Mouse (Mus musculus): ENCODE data around the gene 4833439L19Rik. TPM values are rescaled to one million over a fixed set of nuclear protein-coding genes. Genes with fewer than 3 reads are reported as not detected.

4833439L19Rik gene
- total RNA-seq, 2 experiments from 2014 or later = 134 to 143 TPM

DNA sequence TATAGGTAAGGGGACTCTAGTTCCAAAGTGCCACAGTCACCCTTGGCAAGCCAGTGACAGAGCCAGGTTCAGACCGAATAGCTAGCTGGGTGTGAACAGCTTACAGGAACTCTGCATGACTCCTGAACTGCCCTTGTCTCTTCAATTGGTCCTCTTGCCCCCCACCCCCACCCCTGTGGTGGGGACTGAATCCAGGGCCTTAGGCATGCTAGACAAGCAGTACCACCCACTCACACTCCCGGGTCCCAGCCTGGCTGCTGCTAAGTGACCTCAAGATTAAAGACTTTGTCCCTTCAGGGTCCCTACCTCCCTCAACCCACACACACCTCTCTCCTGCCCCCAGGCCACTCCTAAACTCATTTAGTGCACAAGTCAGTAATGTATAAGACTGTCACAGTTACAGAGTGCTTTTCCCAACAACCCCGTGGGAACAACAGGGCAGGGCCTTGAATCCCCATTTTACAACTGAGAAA is 37.4 kb upstream of the 4833439L19Rik start:
- no peak for TF ChIP-seq CTCF (IDR thresholded peaks at IDR 0.05)
- no peak for DNase-seq (ENCODE audit: extremely low spot score in 1 of 2, low spot score in 2 of 2)
- H3K4me3 ChIP-seq = no peak overlapping the region
- intact Hi-C loops (cut with DNase I) = no loop called here
- no peak overlapping the region for H3K27ac ChIP-seq

DNA sequence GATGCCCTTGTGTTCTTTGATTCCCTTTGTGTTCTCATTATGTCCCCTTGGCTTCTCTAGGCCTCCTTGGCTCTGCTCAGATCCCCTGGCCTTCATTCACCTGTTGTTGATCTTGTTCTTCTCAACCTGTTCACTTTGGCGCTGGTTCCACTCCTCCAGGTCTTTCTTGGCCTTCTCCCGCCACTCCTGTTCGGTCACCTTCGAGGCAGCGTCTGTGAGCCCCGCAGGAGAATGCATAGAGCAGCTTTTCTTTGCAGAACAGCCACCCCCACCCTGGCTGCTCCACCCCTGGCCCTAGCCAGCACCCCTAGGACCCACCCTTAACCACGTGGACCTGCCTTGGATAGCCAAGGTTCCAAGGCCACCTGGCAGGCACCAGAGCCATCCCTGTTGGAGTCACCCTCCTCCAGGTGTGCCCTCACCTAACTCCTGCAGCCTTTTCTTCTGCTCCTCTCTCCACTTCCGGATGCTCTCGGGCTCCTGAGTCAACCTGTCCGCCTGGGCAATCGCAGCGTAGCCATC is 33.4 kb upstream of the 4833439L19Rik start:
- DNase-seq (ENCODE audit: extremely low spot score in 1 of 2, low spot score in 2 of 2) = no peak
- no peak for TF ChIP-seq CTCF (IDR thresholded peaks at IDR 0.05)
- intact Hi-C loops (cut with DNase I) = no loop called here
- H3K4me3 ChIP-seq = no peak overlapping the region
- no peak overlapping the region for H3K27ac ChIP-seq

DNA sequence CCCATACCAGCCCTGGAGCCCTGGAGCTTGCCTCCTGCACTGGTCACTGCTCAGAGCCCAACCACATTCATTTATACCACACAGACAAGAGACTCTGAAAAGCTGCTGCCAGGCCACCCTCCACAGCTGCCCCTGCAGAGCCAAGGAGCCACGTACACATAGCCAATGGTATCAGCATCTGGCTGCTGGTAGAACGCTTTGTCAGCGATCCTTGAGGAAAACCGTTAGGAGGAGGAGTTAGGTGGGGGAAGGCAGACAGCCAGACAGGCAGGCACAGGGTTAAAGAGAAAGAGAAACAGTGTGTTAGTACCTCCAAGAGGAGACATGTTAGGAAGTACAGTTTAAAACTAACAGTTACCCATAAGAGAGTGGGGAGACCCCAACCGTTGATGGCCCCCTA is 31.6 kb upstream of the 4833439L19Rik start:
- intact Hi-C loops (cut with DNase I) = no loop called here
- no peak for DNase-seq (ENCODE audit: extremely low spot score in 1 of 2, low spot score in 2 of 2)
- Histone ChIP-seq H3K4me3 (no peak overlapping the region), H3K27ac (no peak overlapping the region)
- TF ChIP-seq CTCF (IDR thresholded peaks at IDR 0.05) = no peak

DNA sequence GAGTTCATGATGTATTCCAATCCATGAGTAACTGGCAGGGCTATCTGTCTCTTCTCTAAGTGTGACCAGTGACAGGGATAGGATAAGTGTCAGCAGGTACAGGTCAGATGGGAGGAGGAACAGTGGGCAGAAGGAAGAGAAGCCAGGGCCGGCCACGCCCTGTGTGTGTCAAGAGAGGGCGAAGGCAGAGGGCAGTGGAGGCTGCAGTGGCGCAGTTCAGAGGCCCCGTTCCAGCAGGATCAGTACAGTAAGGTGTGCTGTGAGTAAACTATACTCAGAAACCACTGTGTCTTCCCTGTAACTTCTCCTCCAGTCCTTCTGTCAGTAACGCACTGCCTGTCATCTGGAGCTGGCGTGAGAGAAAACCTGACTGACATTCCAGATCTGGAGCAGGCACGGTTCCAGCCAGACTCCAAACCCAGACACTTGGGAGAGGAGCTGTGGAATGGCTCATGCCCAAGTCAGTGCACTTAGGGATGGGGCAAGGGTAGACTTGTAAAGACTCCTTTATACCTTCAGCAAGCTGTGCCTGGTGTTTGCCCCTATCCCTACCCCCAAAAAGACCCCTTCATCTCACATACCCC is 31.0 kb upstream of the 4833439L19Rik start:
- no peak overlapping the region for H3K4me3 ChIP-seq
- DNase-seq (ENCODE audit: extremely low spot score in 1 of 2, low spot score in 2 of 2) = no peak
- TF ChIP-seq CTCF (IDR thresholded peaks at IDR 0.05) = no peak
- H3K27ac ChIP-seq = no peak overlapping the region
- intact Hi-C loops (cut with DNase I) = no loop called here

DNA sequence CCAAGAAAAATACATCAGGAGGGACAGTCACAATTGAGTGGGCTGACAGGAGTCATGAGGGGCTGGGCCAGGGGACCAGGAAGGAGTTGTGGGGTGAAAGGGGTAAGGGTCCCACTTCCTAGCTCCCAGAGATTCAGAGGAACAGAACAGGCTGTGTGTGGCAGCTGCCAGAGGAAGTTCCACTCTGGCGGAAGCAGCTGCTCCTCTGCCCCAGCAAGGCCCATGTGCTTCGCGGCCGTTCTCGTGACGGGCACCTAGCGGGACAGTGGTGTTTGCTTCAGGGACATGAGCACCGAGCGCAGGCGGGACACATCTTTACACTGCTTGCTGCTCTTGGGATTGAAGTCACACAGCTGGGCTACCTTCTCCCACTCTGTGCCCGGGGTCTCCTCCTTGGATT is 28.4 kb upstream of the 4833439L19Rik start:
- no peak for TF ChIP-seq CTCF (IDR thresholded peaks at IDR 0.05)
- Histone ChIP-seq H3K4me3 (no peak overlapping the region), H3K27ac (no peak overlapping the region)
- no peak for DNase-seq (ENCODE audit: extremely low spot score in 1 of 2, low spot score in 2 of 2)
- intact Hi-C loops (cut with DNase I) = no loop called here

DNA sequence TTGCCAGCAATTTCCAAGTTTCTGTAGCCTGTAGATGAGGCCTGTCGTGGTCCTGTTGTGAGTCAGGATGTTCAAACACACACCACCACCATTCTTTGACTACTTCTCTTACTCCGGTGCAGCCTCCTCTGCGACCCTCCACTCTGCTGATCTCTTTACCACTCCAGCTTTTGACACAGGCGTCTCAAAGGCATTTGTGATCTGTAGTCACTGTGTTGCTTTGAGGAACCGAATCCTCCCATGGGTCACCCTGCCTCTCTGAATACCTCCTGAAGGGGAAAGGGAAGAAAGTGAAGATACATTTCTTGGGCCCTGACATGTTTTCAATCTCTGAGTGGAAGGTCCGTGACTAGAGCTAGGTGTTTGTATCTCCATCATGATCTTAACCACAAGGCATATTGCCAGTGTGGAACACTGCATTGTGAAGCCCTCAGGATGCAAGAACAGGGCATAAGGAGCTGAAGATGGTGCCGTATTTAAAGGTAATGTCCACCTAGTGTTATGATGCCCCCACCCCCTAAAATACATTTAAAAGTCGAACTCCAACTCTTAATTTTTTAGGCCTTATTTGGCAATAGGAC is 26.6 kb upstream of the 4833439L19Rik start:
- no peak for DNase-seq (ENCODE audit: extremely low spot score in 1 of 2, low spot score in 2 of 2)
- Histone ChIP-seq H3K4me3 (peak overlapping the region; percentile 89), H3K27ac (no peak overlapping the region)
- no peak for TF ChIP-seq CTCF (IDR thresholded peaks at IDR 0.05)
- intact Hi-C loops (cut with DNase I) = loop anchor here (2.0 kb wide), 1 partner anchor 19 kb away; the partner anchor contains the start of gene Cltb

DNA sequence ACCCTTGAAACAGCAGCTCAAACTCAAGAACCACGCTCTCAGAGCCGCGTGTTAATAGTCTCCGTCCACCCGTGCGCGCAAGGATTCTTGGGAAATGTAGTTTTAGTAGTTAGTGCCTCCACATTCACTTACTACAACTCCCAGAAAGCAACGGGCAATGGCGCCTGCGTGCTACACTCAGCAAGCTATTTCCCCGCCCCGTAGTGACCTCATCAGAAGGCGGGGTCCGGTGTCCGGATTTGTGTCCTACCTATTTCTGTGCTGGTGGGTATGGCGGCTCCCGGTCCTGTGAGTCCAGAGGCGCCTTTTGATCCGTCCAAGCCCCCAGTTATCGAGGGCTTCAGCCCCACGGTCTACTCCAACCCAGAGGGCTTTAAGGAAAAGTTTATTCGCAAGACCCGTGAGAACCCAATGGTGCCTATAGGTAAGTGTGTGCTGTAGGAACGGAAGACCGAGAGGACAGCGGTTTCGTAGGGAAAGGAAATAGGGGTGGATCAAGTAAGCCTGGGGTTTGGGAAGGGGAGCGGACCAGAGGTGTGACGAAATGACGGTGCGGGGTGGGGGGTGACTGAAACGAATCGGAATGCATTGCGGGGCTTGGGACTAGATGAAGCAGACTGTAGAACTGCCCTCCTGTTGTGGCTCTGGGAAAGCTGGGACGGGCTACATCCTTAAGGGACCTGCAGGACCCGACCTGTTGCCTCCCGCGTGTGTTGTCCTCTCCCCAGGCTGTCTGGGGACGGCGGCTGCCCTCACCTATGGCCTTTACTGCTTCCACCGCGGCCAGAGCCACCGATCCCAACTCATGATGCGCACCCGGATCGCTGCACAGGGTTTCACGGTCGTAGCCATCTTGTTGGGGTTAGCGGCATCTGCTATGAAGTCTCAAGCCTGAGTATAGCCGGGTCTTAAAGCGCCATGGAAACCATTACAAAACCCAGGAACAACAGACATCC is 25.0 kb upstream of the 4833439L19Rik start, which contains the start of the genes Nop16 and Higd2a:
TSS of gene Nop16 (minus strand) at position 95 of the 956 bp plus-strand sequence.
TSS of gene Higd2a (plus strand) at position 212 of the 956 bp plus-strand sequence.
- H3K27ac ChIP-seq = peak within 1 kb of the TSS; percentile 95
- intact Hi-C loops (cut with DNase I) = loop anchor here (1.0 to 2.0 kb wide), 4 partner anchors 15 to 31 kb away; partner anchors contain the start of genes Arl10, Cltb and Faf2
- TF ChIP-seq CTCF (IDR thresholded peaks at IDR 0.05) = no peak
- peak; percentile 92 to 96 for DNase-seq (ENCODE audit: extremely low spot score in 1 of 2, low spot score in 2 of 2)
- peak within 1 kb of the TSS; percentile 89 for H3K4me3 ChIP-seq

DNA sequence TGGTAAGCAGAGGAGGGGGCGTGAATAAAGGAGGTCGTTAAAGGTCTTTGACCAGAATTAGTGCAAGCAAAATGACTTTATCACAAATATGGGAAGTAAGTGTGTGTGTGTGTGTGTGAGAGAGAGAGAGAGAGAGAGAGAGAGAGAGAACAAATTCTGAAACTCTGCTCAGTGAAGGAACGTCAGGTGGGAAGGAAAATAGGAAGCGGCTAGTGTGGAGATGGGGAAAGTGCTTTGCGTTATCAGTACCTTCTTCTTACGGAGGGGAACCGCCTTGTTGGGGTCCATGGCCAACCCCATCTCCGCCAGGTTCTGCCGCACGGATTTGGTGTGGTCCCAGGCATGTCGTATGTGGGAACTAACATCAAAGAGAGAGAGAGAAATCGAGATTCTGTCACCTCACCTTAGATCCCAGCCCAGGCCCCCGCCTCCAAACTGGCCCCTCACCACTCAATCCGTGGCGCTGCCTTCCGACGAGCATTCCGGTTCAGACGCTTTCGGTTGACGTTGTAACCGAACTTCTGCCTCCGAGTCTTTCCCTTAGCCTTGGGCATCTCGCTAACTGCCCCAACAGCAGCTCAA is 24.3 kb upstream of the 4833439L19Rik start:
- intact Hi-C loops (cut with DNase I) = loop anchor here (2.0 kb wide), 1 partner anchor 15 kb away; the partner anchor contains the start of gene Arl10
- peak in 1 of 2 experiments; percentile 42 for DNase-seq (ENCODE audit: extremely low spot score in 1 of 2, low spot score in 2 of 2)
- TF ChIP-seq CTCF (IDR thresholded peaks at IDR 0.05) = no peak
- H3K4me3 ChIP-seq = peak overlapping the region; percentile 89
- H3K27ac ChIP-seq = peak overlapping the region; percentile 58; the same call in 1 of the 2 replicates

DNA sequence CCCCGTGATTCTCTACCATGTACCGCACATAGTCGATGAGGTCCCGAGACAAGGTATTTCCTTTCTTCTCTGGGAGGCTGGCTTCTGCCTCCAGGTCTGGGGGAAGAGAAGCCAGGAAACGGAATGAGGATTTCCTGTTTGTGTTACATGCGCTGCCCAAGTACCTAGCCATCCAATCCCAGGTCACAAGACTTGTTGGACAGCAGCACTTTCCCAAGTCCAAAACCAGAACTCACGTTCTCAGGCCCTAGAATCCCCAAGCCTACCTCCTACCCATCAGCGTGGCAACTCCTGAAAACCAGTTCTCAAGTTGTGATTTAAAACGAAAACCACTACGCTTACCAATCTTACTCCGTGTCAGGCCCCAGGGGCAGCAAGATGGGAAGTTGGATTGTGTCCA is 20.6 kb upstream of the 4833439L19Rik start:
- no peak overlapping the region for H3K27ac ChIP-seq
- no peak for DNase-seq (ENCODE audit: extremely low spot score in 1 of 2, low spot score in 2 of 2)
- no peak for TF ChIP-seq CTCF (IDR thresholded peaks at IDR 0.05)
- intact Hi-C loops (cut with DNase I) = no loop called here
- no peak overlapping the region for H3K4me3 ChIP-seq

DNA sequence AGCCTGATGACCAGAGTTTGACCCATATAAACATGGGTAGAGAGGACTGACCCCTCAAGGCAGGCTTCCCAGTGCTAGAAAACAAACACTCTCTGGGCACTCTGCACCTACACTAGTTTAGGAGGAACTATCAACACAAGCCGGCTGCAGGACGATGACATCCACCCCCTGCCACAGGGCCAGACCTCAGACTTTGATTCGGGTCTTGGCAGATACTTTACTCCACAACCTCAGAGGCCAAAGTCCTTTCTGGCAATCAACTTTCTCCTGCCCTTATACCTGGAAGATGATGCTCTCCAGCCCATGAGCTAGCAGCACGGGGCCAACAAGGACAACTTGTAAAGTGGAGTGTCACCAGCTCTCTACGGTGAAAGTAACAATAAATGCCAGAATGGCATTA is 17.6 kb upstream of the 4833439L19Rik start:
- intact Hi-C loops (cut with DNase I) = no loop called here

DNA sequence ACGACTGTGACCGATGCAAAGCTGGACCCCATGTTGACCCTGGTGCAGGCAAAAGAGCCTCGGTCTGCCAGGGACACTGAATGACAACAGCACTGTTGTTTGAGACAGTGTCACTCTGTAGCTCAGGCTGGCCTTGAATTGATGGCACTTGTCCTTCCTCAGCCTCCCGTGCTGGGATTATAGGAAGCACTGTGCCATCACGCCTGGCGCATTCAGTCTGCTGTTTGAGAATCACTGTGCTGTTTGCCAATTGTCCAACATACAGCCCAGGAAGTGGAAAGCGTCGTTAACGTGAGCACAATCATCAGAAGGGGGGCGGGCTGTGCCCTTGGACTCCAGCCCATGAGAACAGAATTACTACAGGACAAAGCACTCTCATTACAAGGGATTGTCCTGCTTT is 16.9 kb upstream of the 4833439L19Rik start:
- no peak for TF ChIP-seq CTCF (IDR thresholded peaks at IDR 0.05)
- no peak overlapping the region for H3K4me3 ChIP-seq
- intact Hi-C loops (cut with DNase I) = no loop called here
- H3K27ac ChIP-seq = no peak overlapping the region
- no peak for DNase-seq (ENCODE audit: extremely low spot score in 1 of 2, low spot score in 2 of 2)

More for the DNA sequence above, 17.6 kb upstream of the 4833439L19Rik start:
- H3K27ac ChIP-seq = no peak overlapping the region
- TF ChIP-seq CTCF (IDR thresholded peaks at IDR 0.05) = no peak
- no peak for DNase-seq (ENCODE audit: extremely low spot score in 1 of 2, low spot score in 2 of 2)
- H3K4me3 ChIP-seq = no peak overlapping the region
